Mouse (Mus musculus) forebrain, embryonic 14.5 days (tissue): Measurements from ENCODE around the gene Heyl. TPM values are rescaled to one million over a fixed set of nuclear protein-coding genes. Genes with fewer than 3 reads are reported as not detected.

Experiments
- ATAC-seq: fragments of 200-750 bp; cut with Nextera tagmentation; 2 replicates; pipeline ENCODE4 v1.8.0; 2017; ENCODE audit warnings: mild to moderate bottlenecking, moderate library complexity
- DNase-seq: peaks from one replicate; pipeline ENCODE4 v3.0.0-alpha.2; 2015; ENCODE audit warnings: low spot score
- H3K27ac ChIP-seq: fragments of 300-500 bp; sonication (generic); 2 replicates; pipeline ENCODE4 v1.5.1; 2014; ENCODE audit warnings: low read depth, mild to moderate bottlenecking, control low read depth, low read length, moderate library complexity
- H3K27me3 ChIP-seq: fragments of 300-500 bp; sonication (generic); replicated peaks from 2 replicates; pipeline ENCODE4 v1.6.1; 2014; ENCODE audit warnings: low read length, control low read depth, mixed read lengths; ENCODE audit not compliant: control insufficient read depth, insufficient read depth
- H3K36me3 ChIP-seq: fragments of 300-500 bp; sonication (generic); 2 replicates; pipeline ENCODE4 v1.6.1; 2014; ENCODE audit warnings: low read length, control low read depth; ENCODE audit not compliant: control insufficient read depth, insufficient read depth
- H3K4me1 ChIP-seq: fragments of 300-500 bp; sonication (generic); 2 replicates; pipeline ENCODE4 v1.6.1; 2014; ENCODE audit warnings: antibody characterized with exemption, low read length, control low read depth; ENCODE audit not compliant: control insufficient read depth, insufficient read depth
- H3K4me2 ChIP-seq: fragments of 300-500 bp; sonication (generic); 2 replicates; pipeline ENCODE4 v1.6.1; 2014; ENCODE audit warnings: mild to moderate bottlenecking, control low read depth, low read length
- H3K4me3 ChIP-seq: fragments of 300-500 bp; sonication (generic); 2 replicates; pipeline ENCODE4 v1.5.1; 2014; ENCODE audit warnings: low read depth, low read length, control low read depth
- H3K9ac ChIP-seq: fragments of 300-500 bp; sonication (generic); 2 replicates; pipeline ENCODE4 v1.6.1; 2014; ENCODE audit warnings: mild to moderate bottlenecking, low read length, control low read depth, moderate library complexity
- H3K9me3 ChIP-seq: fragments of 300-500 bp; sonication (generic); replicated peaks from 2 replicates; pipeline ENCODE4 v1.6.1; 2016; ENCODE audit warnings: low read length, control low read depth, mixed read lengths; ENCODE audit not compliant: control insufficient read depth
- WGBS: fragments of 180-500 bp; shearing (Covaris S2); extraction: QIAGEN DNeasy Blood & Tissue Kit; methylation state at CpG from one replicate; pipeline ENCODE4 v1.1.7; 2014; 5-methylcytosine and 5-hydroxymethylcytosine counted together
- polyA plus RNA-seq: library from polyadenylated mRNA; unstranded; fragments of >200 nt; fragmentation: Nextera tagmentation; extraction: Ambion mirVana; gene quantifications from 2 replicates; pipeline ENCODE4 v1.2.1, GENCODE M21; 2014

Gene Heyl
- polyA plus RNA-seq, 1 experiment from 2014 or later = 6.7 TPM

GRCm38 (mm10) chr4:123223309-123223708 is 10.0 kb upstream of the Heyl start:
- Histone ChIP-seq H3K27me3 (no peaks in the 10 kb centered on the region), H3K27ac (no peak overlapping the region), H3K9ac (no peak overlapping the region), H3K36me3 (no peaks in the 10 kb centered on the region), H3K9me3 (no peaks in the 10 kb centered on the region), H3K4me3 (no peak overlapping the region), H3K4me1 (no peaks in the 10 kb centered on the region), H3K4me2 (no peak overlapping the region)
- ATAC-seq (no peak), DNase-seq (no peak)
- WGBS = 41% methylated on average over 3 of the region's 3 CpGs

- no peaks in the 10 kb centered on the region for H3K27me3 ChIP-seq
- no peak overlapping the region for H3K27ac ChIP-seq
- H3K36me3 ChIP-seq = no peaks in the 10 kb centered on the region
- no peak overlapping the region for H3K9ac ChIP-seq
- H3K4me3 ChIP-seq = no peak overlapping the region
- H3K4me1 ChIP-seq = no peaks in the 10 kb centered on the region
- no peak overlapping the region for H3K4me2 ChIP-seq
- DNase-seq (no peak), ATAC-seq (no peak)
- no peaks in the 10 kb centered on the region for H3K9me3 ChIP-seq
- 84% methylated on average over 10 of the region's 10 CpGs for WGBS
Measured at GRCm38 (mm10) chr4:123225718-123226403, 7.5 kb upstream of the Heyl start.

- H3K27me3 ChIP-seq = no peaks in the 10 kb centered on the region; the same call in 1 of the 2 replicates
- H3K4me3 ChIP-seq = no peak overlapping the region
- H3K27ac ChIP-seq = 0 out of 2 replicates have a peak overlapping the region, but pooled peaks have one; percentile 21
- H3K4me2 ChIP-seq = no peak overlapping the region
- 40% methylated on average over 4 of the region's 4 CpGs for WGBS
- H3K36me3 ChIP-seq = no peaks in the 10 kb centered on the region
- H3K4me1 ChIP-seq = no peaks in the 10 kb centered on the region
- no peak overlapping the region for H3K9ac ChIP-seq
- no peak for ATAC-seq
- DNase-seq = no peak
- no peaks in the 10 kb centered on the region for H3K9me3 ChIP-seq
Measured at GRCm38 (mm10) chr4:123227707-123228106, 5.6 kb upstream of the Heyl start.

DNA sequence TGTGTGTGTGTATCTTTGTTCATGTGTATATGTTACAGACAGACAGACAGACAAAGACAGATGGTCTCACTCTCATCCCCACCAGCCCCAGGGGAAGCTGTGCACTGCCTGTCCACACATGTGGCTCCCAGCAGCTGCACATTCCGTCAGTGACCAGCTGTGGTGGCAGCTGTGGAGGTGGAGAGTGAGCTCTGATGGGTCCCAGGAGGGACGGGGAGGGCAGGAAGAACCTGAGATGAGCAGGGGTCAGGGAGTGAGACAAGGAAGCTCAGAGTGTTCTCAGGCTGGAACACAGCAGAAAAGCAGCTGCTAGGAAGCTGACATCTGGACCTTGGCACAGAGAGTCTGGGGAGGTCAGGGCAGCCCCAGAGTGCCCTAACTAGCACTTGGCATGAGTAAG is 5.1 kb upstream of the Heyl start:
- Histone ChIP-seq H3K27me3 (peaks cover 4% of the 10 kb centered on the region; the same call in 1 of the 2 replicates), H3K36me3 (no peaks in the 10 kb centered on the region), H3K27ac (0 out of 2 replicates have a peak overlapping the region, but pooled peaks have one; percentile 21), H3K9me3 (no peaks in the 10 kb centered on the region), H3K9ac (no peak overlapping the region), H3K4me3 (no peak overlapping the region), H3K4me1 (no peaks in the 10 kb centered on the region), H3K4me2 (no peak overlapping the region)
- no peak for DNase-seq
- ATAC-seq = no peak
- 58% methylated on average over 2 of the region's 2 CpGs for WGBS

- H3K36me3 ChIP-seq = no peaks in the 10 kb centered on the region
- DNase-seq (no peak), ATAC-seq (no peak)
- H3K4me2 ChIP-seq = no peak overlapping the region
- H3K9me3 ChIP-seq = no peaks in the 10 kb centered on the region
- H3K27me3 ChIP-seq = peaks cover 10% of the 10 kb centered on the region
- H3K4me1 ChIP-seq = peaks cover 5% of the 10 kb centered on the region; the same call in 1 of the 2 replicates
- no peak overlapping the region for H3K9ac ChIP-seq
- WGBS = 81% methylated on average over 11 of the region's 11 CpGs
- H3K27ac ChIP-seq = no peak overlapping the region
- H3K4me3 ChIP-seq = no peak overlapping the region
Measured at GRCm38 (mm10) chr4:123229166-123229565, 4.2 kb upstream of the Heyl start.

GRCm38 (mm10) chr4:123232841-123233240 is 515 bp upstream of the Heyl start:
- 70% methylated on average over 3 of the region's 3 CpGs for WGBS

DNA sequence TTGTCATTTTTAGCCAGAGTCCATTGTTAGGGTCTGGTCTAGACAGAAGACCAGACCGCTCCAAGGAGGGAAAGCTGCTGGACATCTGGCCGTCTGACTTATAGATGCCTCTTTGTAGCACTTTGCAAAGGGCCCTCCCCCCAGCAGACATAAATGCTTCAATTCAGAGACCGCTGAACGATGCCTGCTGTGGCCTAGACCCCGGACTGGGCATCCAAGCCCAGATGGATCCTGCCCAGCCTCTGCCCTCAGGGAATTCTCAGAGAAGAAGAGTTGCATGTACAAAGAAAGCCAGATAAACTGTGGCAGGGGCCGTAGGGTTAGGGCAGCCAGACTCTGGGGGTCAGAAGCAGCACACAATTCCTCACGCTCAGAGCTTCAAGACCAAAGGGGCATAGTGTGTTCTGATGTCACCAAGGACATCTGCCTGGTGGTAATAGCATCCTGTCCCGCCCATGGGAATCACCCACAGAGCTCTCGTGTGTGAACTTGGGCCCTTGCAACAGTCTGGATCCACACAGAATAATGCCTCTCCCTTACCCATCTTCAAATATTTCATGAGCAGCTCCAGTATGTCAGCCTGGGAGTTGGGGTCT is 2.6 kb downstream of the Heyl start:
- no peaks in the 10 kb centered on the region for H3K36me3 ChIP-seq
- DNase-seq (no peak), ATAC-seq (no peak)
- H3K4me1 ChIP-seq = peaks cover 7% of the 10 kb centered on the region; the same call in 1 of the 2 replicates
- no peak overlapping the region for H3K4me3 ChIP-seq
- WGBS = 77% methylated on average over 9 of the region's 9 CpGs
- no peak overlapping the region for H3K4me2 ChIP-seq
- no peak overlapping the region for H3K27ac ChIP-seq
- H3K27me3 ChIP-seq = peaks cover 39% of the 10 kb centered on the region
- no peak overlapping the region for H3K9ac ChIP-seq
- H3K9me3 ChIP-seq = no peaks in the 10 kb centered on the region

More at GRCm38 (mm10) chr4:123232841-123233240, 515 bp upstream of the Heyl start:
- Histone ChIP-seq H3K4me1 (peaks cover 5% of the 10 kb centered on the region; the same call in 1 of the 2 replicates), H3K4me3 (no peak overlapping the region), H3K9ac (no peak overlapping the region), H3K4me2 (no peak overlapping the region), H3K36me3 (no peaks in the 10 kb centered on the region), H3K27ac (no peak overlapping the region), H3K9me3 (no peaks in the 10 kb centered on the region), H3K27me3 (peaks cover 16% of the 10 kb centered on the region)
- DNase-seq (no peak), ATAC-seq (no peak)

- Histone ChIP-seq H3K9ac (no peak overlapping the region), H3K36me3 (no peaks in the 10 kb centered on the region), H3K4me3 (no peak overlapping the region), H3K4me1 (peaks cover 7% of the 10 kb centered on the region; the same call in 1 of the 2 replicates), H3K27me3 (peaks cover 39% of the 10 kb centered on the region), H3K4me2 (no peak overlapping the region), H3K27ac (no peak overlapping the region), H3K9me3 (no peaks in the 10 kb centered on the region)
- ATAC-seq (no peak), DNase-seq (no peak)
- 87% methylated on average over 13 of the region's 13 CpGs for WGBS
Measured at GRCm38 (mm10) chr4:123236431-123237031, 3.2 kb downstream of the Heyl start.
